Mouse (Mus musculus): ENCODE results near the gene Nfic. TPM values are rescaled to one million over a fixed set of nuclear protein-coding genes. Genes with fewer than 3 reads are reported as not detected.

Nfic gene
- total RNA-seq, 4 experiments from 2014 or later, result 223 to 267 (median 235) TPM

- no peak for DNase-seq (ENCODE audit: low spot score in 2 of 2)
Measured at GRCm38 (mm10) chr10:81363436-81364346, 91.7 kb downstream of the Nfic start.

- no peak for DNase-seq (ENCODE audit: low spot score in 2 of 2)
Measured at GRCm38 (mm10) chr10:81362336-81362949, 93.0 kb downstream of the Nfic start.

GRCm38 (mm10) chr10:81360721-81361120 is 94.7 kb downstream of the Nfic start:
- no peak for DNase-seq (ENCODE audit: low spot score in 2 of 2)

GRCm38 (mm10) chr10:81358841-81359240 is 96.6 kb downstream of the Nfic start:
- DNase-seq (ENCODE audit: low spot score in 2 of 2), result no peak

- no peak for DNase-seq (ENCODE audit: low spot score in 2 of 2)
Measured at GRCm38 (mm10) chr10:81358209-81358608, 97.2 kb downstream of the Nfic start.

GRCm38 (mm10) chr10:81356991-81357844 is 98.2 kb downstream of the Nfic start, which contains the start of gene Mfsd12:
Gene Mfsd12, plus strand, starts transcription at chr10:81357491.
- DNase-seq (ENCODE audit: low spot score in 2 of 2), result peak; percentile 76 to 88

GRCm38 (mm10) chr10:81356352-81356990 is 99.0 kb downstream of the Nfic start:
- no peak for DNase-seq (ENCODE audit: low spot score in 2 of 2)

GRCm38 (mm10) chr10:81355533-81355932 is 99.9 kb downstream of the Nfic start:
- DNase-seq (ENCODE audit: low spot score in 2 of 2), result no peak

- no peak for DNase-seq (ENCODE audit: low spot score in 2 of 2)
Measured at GRCm38 (mm10) chr10:81354738-81355477, 100.5 kb downstream of the Nfic start.

- DNase-seq (ENCODE audit: low spot score in 2 of 2), result no peak
Measured at GRCm38 (mm10) chr10:81351678-81352291, 103.7 kb downstream of the Nfic start.

GRCm38 (mm10) chr10:81350351-81351063 is 104.9 kb downstream of the Nfic start, which contains the start of gene Hmg20b:
Gene Hmg20b, minus strand, starts transcription at chr10:81350480.
- DNase-seq (ENCODE audit: low spot score in 2 of 2), result peak; percentile 99

- DNase-seq (ENCODE audit: low spot score in 2 of 2), result no peak
Measured at GRCm38 (mm10) chr10:81349961-81350350, 105.5 kb downstream of the Nfic start.

GRCm38 (mm10) chr10:81349146-81349545 is 106.3 kb downstream of the Nfic start:
- no peak for DNase-seq (ENCODE audit: low spot score in 2 of 2)

GRCm38 (mm10) chr10:81346453-81347067 is 108.9 kb downstream of the Nfic start:
- DNase-seq (ENCODE audit: low spot score in 2 of 2), result no peak

Small RNA genes within 50 kb of the gene (microRNA-seq; reads per million reads assigned to microRNA genes)
- not detected for gene Gm25595
- gene Mir1191b, result 3.3 reads per million
- gene Mir6913, result not detected

Other genes with a start within 250 kb of the Nfic start
- not detected for gene Atcay, start 224.8 kb downstream of the Nfic start, total RNA-seq (2022)
- 1 to 10 TPM; 1.8 to 2.7 (median 2.1) TPM for gene Zfr2, start 222.5 kb downstream of the Nfic start, total RNA-seq (2022)
- gene Matk, start 202.7 kb downstream of the Nfic start, total RNA-seq (2022), result under 1 TPM in 2 of 4 experiments, not detected in 2; 0.31 TPM
- gene Mrpl54, start 188.7 kb downstream of the Nfic start, total RNA-seq (2022), result 100 to 1,000 TPM in 3 of 4 experiments, 10 to 100 TPM in 1; 96.1 to 111 (median 102) TPM
- gene Apba3, start 188.7 kb downstream of the Nfic start, total RNA-seq (2022), result 100 to 1,000 TPM in 2 of 4 experiments, 10 to 100 TPM in 2; 94.6 to 106 (median 98.8) TPM
- not detected for gene Tjp3, start 164.1 kb downstream of the Nfic start, total RNA-seq (2022)
- gene Pip5k1c, start 162.7 kb downstream of the Nfic start, total RNA-seq (2022), result 10 to 100 TPM; 18.5 to 22.8 (median 21.9) TPM
- gene Cactin, start 134.5 kb downstream of the Nfic start, total RNA-seq (2022), result 10 to 100 TPM in 1 of 4 experiments, 1 to 10 TPM in 3; 9.4 to 11.3 (median 9.8) TPM
- under 1 TPM; 0.12 to 0.36 (median 0.19) TPM for gene Tbxa2r, start 126.9 kb downstream of the Nfic start, total RNA-seq (2022)
- gene Gipc3, start 112.4 kb downstream of the Nfic start, total RNA-seq (2022), result 1 to 10 TPM in 1 of 4 experiments, under 1 TPM in 3; 0.46 to 1.2 (median 0.73) TPM
- gene Hmg20b, start 105.2 kb downstream of the Nfic start, total RNA-seq (2022), result 10 to 100 TPM; 16.9 to 22.8 (median 21.1) TPM
- 1 to 10 TPM; 1.7 to 3.1 (median 2.1) TPM for gene Mfsd12, start 98.1 kb downstream of the Nfic start, total RNA-seq (2022)
- under 1 TPM; 0.22 to 0.68 (median 0.60) TPM for gene 4930404N11Rik, start 89.8 kb downstream of the Nfic start, total RNA-seq (2022)
- 10 to 100 TPM; 14.8 to 18.5 (median 16.6) TPM for gene Fzr1, start 77.1 kb downstream of the Nfic start, total RNA-seq (2022)
- 10 to 100 TPM; 46.5 to 50.1 (median 47.4) TPM for gene Dohh, start 71.2 kb downstream of the Nfic start, total RNA-seq (2022)
- gene Gm48551, start 71.2 kb downstream of the Nfic start, total RNA-seq (2022), result 1 to 10 TPM in 2 of 4 experiments, under 1 TPM in 2; 0.59 to 1.8 (median 1.1) TPM
- gene Gm48552, start 66.6 kb downstream of the Nfic start, total RNA-seq (2022), result 1 to 10 TPM in 2 of 4 experiments, under 1 TPM in 1, not detected in 1; 0.43 to 1.1 (median 1.1) TPM
- not detected for gene Smim24, start 62.6 kb downstream of the Nfic start, total RNA-seq (2022)
- under 1 TPM in 2 of 4 experiments, not detected in 2; 0.05 to 0.31 TPM for gene Celf5, start 27.1 kb upstream of the Nfic start, total RNA-seq (2022)
- 10 to 100 TPM; 41.6 to 49.3 (median 43.1) TPM for gene Ncln, start 40.8 kb upstream of the Nfic start, total RNA-seq (2022)
- 1 to 10 TPM in 1 of 4 experiments, under 1 TPM in 3; 0.27 to 1.0 (median 0.59) TPM for gene S1pr4, start 44.5 kb upstream of the Nfic start, total RNA-seq (2022)
- gene Gna15, start 68.6 kb upstream of the Nfic start, total RNA-seq (2022), result under 1 TPM; 0.19 to 0.80 (median 0.24) TPM
- gene Gna11, start 89.6 kb upstream of the Nfic start, total RNA-seq (2022), result 10 to 100 TPM; 26.2 to 30.7 (median 28.4) TPM
- 100 to 1,000 TPM; 851 to 988 (median 920) TPM for gene Aes, start 103.9 kb upstream of the Nfic start, total RNA-seq (2022)
- 1 to 10 TPM; 3.1 to 4.3 (median 4.0) TPM for gene Tle2, start 118.9 kb upstream of the Nfic start, total RNA-seq (2022)
- 1 to 10 TPM; 4.1 to 6.9 (median 5.3) TPM for gene Tle6, start 145.4 kb upstream of the Nfic start, total RNA-seq (2022)
- 1 to 10 TPM; 2.8 to 3.8 (median 3.0) TPM for gene BC025920, start 150.6 kb upstream of the Nfic start, total RNA-seq (2022)
- gene Sirt6, start 172.2 kb upstream of the Nfic start, total RNA-seq (2022), result 1 to 10 TPM; 3.1 to 5.4 (median 4.8) TPM
- gene Ankrd24, start 172.9 kb upstream of the Nfic start, total RNA-seq (2022), result 10 to 100 TPM in 1 of 4 experiments, 1 to 10 TPM in 3; 8.1 to 11.8 (median 9.1) TPM
- gene Gm10778, start 193.4 kb upstream of the Nfic start, total RNA-seq (2022), result 1 to 10 TPM; 1.3 to 2.1 (median 1.5) TPM
- gene Zfp433, start 249.2 kb upstream of the Nfic start, total RNA-seq (2022), result 1 to 10 TPM; 4.1 to 5.2 (median 4.8) TPM

All from gastrocnemius, adult 8-10 months (tissue).